Mouse (Mus musculus) pancreas, adult 10 weeks (tissue): ENCODE data around the gene Ksr1. TPM values are rescaled to one million over a fixed set of nuclear protein-coding genes. Genes with fewer than 3 reads are reported as not detected.

Experiments
- polyA plus RNA-seq: library from polyadenylated mRNA; stranded (reverse); fragments of 350-450 nt; fragmentation: Illumina TruSeq; extraction: RNeasy Lipid Tissue Mini Kit (QIAGEN cat#74804); gene quantifications from one replicate; pipeline ENCODE4 v1.2.3, GENCODE M21; 2015; ENCODE audit warnings: low read depth, low replicate concordance; ENCODE audit not compliant: insufficient read depth

The Ksr1 gene
- polyA plus RNA-seq: 2.2 TPM

DNA sequence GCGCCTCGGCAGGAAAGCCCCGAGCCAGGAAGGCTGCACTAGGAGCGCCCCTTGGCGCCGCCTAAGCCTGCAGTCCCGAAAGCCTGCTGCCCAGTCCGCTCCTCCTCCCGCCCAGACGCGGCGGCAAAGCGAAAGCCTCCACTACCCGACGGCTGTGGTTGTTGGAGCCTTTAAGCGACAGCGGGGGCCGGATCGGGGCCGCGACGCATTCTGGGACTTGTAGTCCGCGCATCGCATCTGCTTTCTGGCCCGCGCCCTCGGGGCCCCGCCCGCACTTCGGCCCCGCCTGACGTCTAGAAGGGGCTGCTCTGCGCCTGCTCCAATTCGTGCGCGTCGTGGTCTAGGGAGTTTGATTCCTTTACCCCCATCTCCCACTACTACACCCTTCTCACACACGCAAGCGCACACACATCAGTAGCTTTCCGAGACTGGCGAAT is at the start of gene Ksr1:
TSS of gene Ksr1 (minus strand) at position 77 of the 437 bp plus-strand sequence.

DNA sequence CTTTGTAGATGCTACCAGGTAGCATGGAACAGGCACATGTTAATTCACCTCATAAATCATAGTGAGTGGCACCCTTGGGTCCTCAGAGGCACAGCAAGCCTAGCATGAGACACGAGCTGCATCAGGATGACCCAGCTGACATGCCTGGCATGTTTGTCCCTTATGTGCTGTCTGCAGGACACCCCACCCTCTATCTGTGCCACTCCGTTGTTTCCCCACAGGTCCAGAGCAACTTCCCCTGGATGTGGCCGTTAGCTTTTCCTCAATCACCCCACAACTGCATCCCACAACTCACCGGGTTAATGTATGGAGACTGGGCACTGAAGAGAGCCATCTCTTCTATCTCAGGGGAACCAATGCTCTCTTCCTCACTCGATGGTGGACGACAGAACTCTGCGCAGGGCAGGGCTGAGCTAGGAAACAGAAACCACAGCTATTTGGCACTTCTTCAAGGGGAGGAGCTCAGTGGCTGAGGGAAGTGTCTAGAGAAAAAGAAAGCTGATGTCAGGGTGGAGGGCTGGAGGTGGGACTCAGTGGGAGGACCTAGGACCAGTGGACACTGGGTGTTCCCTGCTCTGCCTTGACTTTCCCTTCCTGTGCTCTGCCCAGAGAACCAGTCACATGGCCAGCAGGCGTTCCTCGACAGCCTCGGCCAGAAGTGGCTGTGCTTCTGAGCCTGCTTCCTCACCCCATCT is 161.6 kb downstream of the Ksr1 start, which contains the start of gene Lgals9:
TSS of gene Lgals9 (minus strand) at position 464 of the 695 bp plus-strand sequence.

Other genes with a start within 250 kb of the Ksr1 start
- gene Nos2, start 225.6 kb downstream of the Ksr1 start, polyA plus RNA-seq: not detected
- gene Lgals9, start 161.5 kb downstream of the Ksr1 start, polyA plus RNA-seq: 26.2 TPM
- 17.7 TPM for gene Wsb1, start 108.3 kb upstream of the Ksr1 start, polyA plus RNA-seq
- gene Gm9964, start 150.5 kb upstream of the Ksr1 start, polyA plus RNA-seq: not detected
- gene Nf1, start 193.3 kb upstream of the Ksr1 start, polyA plus RNA-seq: 3.9 TPM